Mouse (Mus musculus) CH12.LX (cell line): ENCODE data around the gene Mark1. TPM values are rescaled to one million over a fixed set of nuclear protein-coding genes. Genes with fewer than 3 reads are reported as not detected.

Experiments used
- DNase-seq: peaks from one replicate; pipeline ENCODE4 v3.0.0-alpha.2; 2013; ENCODE audit errors: extremely low read depth
- H3K27ac ChIP-seq: 2 replicates; pipeline ENCODE4 v1.5.1; 2012; ENCODE audit warnings: low read depth, mild to moderate bottlenecking, control low read depth, moderate library complexity; ENCODE audit not compliant: insufficient read depth
- H3K27me3 ChIP-seq: replicated peaks from 2 replicates; pipeline ENCODE3; 2012; ENCODE audit warnings: inconsistent platforms
- H3K36me3 ChIP-seq, 2 experiments: replicated peaks in 1 of 2; 2 replicates each; pipeline versions ENCODE3 to v1.6.1; 2012; ENCODE audit warnings: inconsistent platforms in 1 of 2, low read length in 1 of 2, mild to moderate bottlenecking in 1 of 2, mixed read lengths in 1 of 2, moderate library complexity in 1 of 2; ENCODE audit not compliant: control insufficient read depth in 1 of 2, insufficient read depth in 1 of 2
- H3K4me1 ChIP-seq, 2 experiments: 2 replicates each; pipeline ENCODE4 v1.6.1; 2012; ENCODE audit warnings: inconsistent platforms in 1 of 2, moderate library complexity in 1 of 2; ENCODE audit not compliant: insufficient read depth in 2 of 2, control insufficient read depth in 1 of 2
- H3K4me2 ChIP-seq: 2 replicates; pipeline ENCODE4 v1.6.1; 2012; ENCODE audit warnings: low read depth, mild to moderate bottlenecking, control low read depth; ENCODE audit not compliant: poor library complexity, insufficient read depth, severe bottlenecking
- H3K4me3 ChIP-seq, 3 experiments: fragments of 150-350 bp in 1 of 3; sonication (generic) in 1 of 3; replicated peaks in 1 of 3; 2 replicates each; pipeline versions ENCODE3 to v1.5.1; 2011 to 2012; ENCODE audit warnings: low read depth in 2 of 3, low read length in 2 of 3, mild to moderate bottlenecking in 2 of 3, moderate library complexity in 2 of 3, control low read depth in 1 of 3, improper control_type of control experiment in 1 of 3, inconsistent platforms in 1 of 3, mixed read lengths in 1 of 3; ENCODE audit not compliant: poor library complexity in 1 of 3
- H3K79me2 ChIP-seq: replicated peaks from 2 replicates; pipeline ENCODE4 v1.6.1; 2012; ENCODE audit warnings: mild to moderate bottlenecking, moderate library complexity; ENCODE audit not compliant: control insufficient read depth, poor library complexity, insufficient read depth, severe bottlenecking; ENCODE audit errors: extremely low read depth
- H3K9ac ChIP-seq: 2 replicates; pipeline ENCODE4 v1.6.1; 2012; ENCODE audit warnings: low read depth, mild to moderate bottlenecking, control low read depth, moderate library complexity; ENCODE audit not compliant: insufficient read depth
- H3K9me3 ChIP-seq: replicated peaks from 2 replicates; pipeline ENCODE3; 2012; ENCODE audit warnings: low read length, inconsistent platforms, mixed read lengths
- BHLHE40 ChIP-seq: IDR thresholded peaks from 2 replicates; pipeline ENCODE4 v1.6.1; 2011; ENCODE audit warnings: mild to moderate bottlenecking, low read depth, low read length, improper control_type of control experiment
- CHD2 ChIP-seq: IDR thresholded peaks from 2 replicates; pipeline ENCODE4 v1.6.1; 2011; ENCODE audit warnings: low read length, improper control_type of control experiment
- E2F4 ChIP-seq: IDR thresholded peaks from 2 replicates; pipeline ENCODE4 v1.6.1; 2011; ENCODE audit warnings: low read depth, low read length, improper control_type of control experiment; ENCODE audit not compliant: insufficient replicate concordance
- ELF1 ChIP-seq: IDR thresholded peaks from 2 replicates; pipeline ENCODE4 v1.6.1; 2014; ENCODE audit warnings: low read depth, mild to moderate bottlenecking, inconsistent platforms, low read length, improper control_type of control experiment
- EP300 ChIP-seq: IDR thresholded peaks from 2 replicates; pipeline ENCODE4 v1.6.1; 2011; ENCODE audit warnings: low read length, improper control_type of control experiment
- GABPA ChIP-seq: IDR thresholded peaks from 2 replicates; pipeline ENCODE4 v1.6.1; 2012; ENCODE audit warnings: low read depth, low read length, improper control_type of control experiment, inconsistent platforms; ENCODE audit not compliant: insufficient replicate concordance
- HCFC1 ChIP-seq: IDR thresholded peaks from 2 replicates; pipeline ENCODE4 v1.6.1; 2012; ENCODE audit warnings: low read depth, mild to moderate bottlenecking, inconsistent platforms, low read length, improper control_type of control experiment
- JUND ChIP-seq: conservative IDR thresholded peaks from 2 replicates; pipeline ENCODE4 v1.6.1; 2011; ENCODE audit warnings: low read depth, low read length, improper control_type of control experiment
- KAT2A ChIP-seq: IDR thresholded peaks from 2 replicates; pipeline ENCODE4 v1.6.1; 2012; ENCODE audit warnings: low read length, improper control_type of control experiment, inconsistent platforms; ENCODE audit not compliant: insufficient replicate concordance
- MAFK ChIP-seq: IDR thresholded peaks from 2 replicates; pipeline ENCODE4 v1.6.1; 2011; ENCODE audit warnings: low read length, improper control_type of control experiment; ENCODE audit not compliant: insufficient replicate concordance
- MEF2A ChIP-seq: IDR thresholded peaks from 2 replicates; pipeline ENCODE4 v1.6.1; 2014; ENCODE audit warnings: low read depth, mild to moderate bottlenecking, inconsistent platforms, low read length, improper control_type of control experiment, borderline replicate concordance
- MYC ChIP-seq: IDR thresholded peaks from 2 replicates; pipeline ENCODE4 v1.6.1; 2011; ENCODE audit warnings: low read depth, mild to moderate bottlenecking, improper control_type of control experiment, low read length
- NELFE ChIP-seq: IDR thresholded peaks from 2 replicates; pipeline ENCODE4 v1.6.1; 2011; ENCODE audit warnings: low read depth, low read length, improper control_type of control experiment
- POLR2AphosphoS2 ChIP-seq: IDR thresholded peaks from 2 replicates; pipeline ENCODE4 v1.6.1; 2011; ENCODE audit warnings: low read depth, low read length, improper control_type of control experiment
- RCOR1 ChIP-seq: conservative IDR thresholded peaks from 2 replicates; pipeline ENCODE4 v1.6.1; 2012; ENCODE audit warnings: low read depth, mild to moderate bottlenecking, inconsistent platforms, low read length, improper control_type of control experiment
- SIN3A ChIP-seq: IDR thresholded peaks from 2 replicates; pipeline ENCODE4 v1.6.1; 2012; ENCODE audit warnings: low read length, improper control_type of control experiment, inconsistent platforms
- TBP ChIP-seq: conservative IDR thresholded peaks from 2 replicates; pipeline ENCODE4 v1.6.1; 2011; ENCODE audit warnings: low read depth, low read length, improper control_type of control experiment
- UBTF ChIP-seq: IDR thresholded peaks from 2 replicates; pipeline ENCODE4 v1.6.1; 2012; ENCODE audit warnings: low read depth, mild to moderate bottlenecking, inconsistent platforms, low read length, improper control_type of control experiment, moderate library complexity
- USF1 ChIP-seq: IDR thresholded peaks from 2 replicates; pipeline ENCODE4 v1.6.1; 2014; ENCODE audit warnings: low read depth, mild to moderate bottlenecking, inconsistent platforms, low read length, improper control_type of control experiment
- USF2 ChIP-seq: conservative IDR thresholded peaks from 2 replicates; pipeline ENCODE4 v1.6.1; 2011; ENCODE audit warnings: low read depth, low read length, improper control_type of control experiment
- ZKSCAN1 ChIP-seq: IDR thresholded peaks from 2 replicates; pipeline ENCODE4 v1.6.1; 2012; ENCODE audit warnings: low read depth, inconsistent platforms, low read length, improper control_type of control experiment, borderline replicate concordance
- ZMIZ1 ChIP-seq: IDR thresholded peaks from 2 replicates; pipeline ENCODE4 v1.6.1; 2012; ENCODE audit warnings: low read depth, mild to moderate bottlenecking, inconsistent platforms, low read length, improper control_type of control experiment
- ZNF384 ChIP-seq: IDR thresholded peaks from 2 replicates; pipeline ENCODE4 v1.6.1; 2012; ENCODE audit warnings: low read depth, low read length, improper control_type of control experiment, inconsistent platforms
- dilution Hi-C: fragments of 300-500 bp; cut with MboI; formaldehyde crosslinking; loops from 2 replicates; pipeline ENCODE4 v1.14.3; 2020; ENCODE audit warnings: low sequenced_read_pairs; ENCODE audit not compliant: extremely low pct_unique_long_range_greater_than_20kb, extremely low pct_ligation_motif_present
- in situ Hi-C: fragments of 300-500 bp; cut with MboI; formaldehyde crosslinking; loops from 3 replicates; pipeline ENCODE4 v1.14.3; 2019; ENCODE audit warnings: low sequenced_read_pairs, low pct_ligation_motif_present, low pct_unique_long_range_greater_than_20kb, mixed read lengths
- polyA plus RNA-seq: library from polyadenylated mRNA; unstranded; fragments of >175 nt; gene quantifications from 2 replicates; pipeline ENCODE4 v1.2.1, GENCODE M21; 2012; ENCODE audit warnings: low read depth; ENCODE audit not compliant: insufficient read length
- total RNA-seq, 2 experiments: library from RNA; depleted of rRNA; stranded (reverse); fragments of 300-350 nt in 1 of 2; fragments of >200 nt in 1 of 2; gene quantifications; 2 replicates each; pipeline ENCODE4 v1.2.3; 2012 to 2014

Mark1 gene
- total and polyA plus RNA-seq, 3 experiments: not detected

- Histone ChIP-seq H3K27me3 (no peaks in the 10 kb centered on the region), H3K4me3 (no peak overlapping the region)
- dilution Hi-C loops: no loop called here
Observed at GRCm38 (mm10) chr1:184881861-184882260, 117.5 kb downstream of the Mark1 start.

GRCm38 (mm10) chr1:184881211-184881610 lies 118.2 kb downstream of the Mark1 start:
- H3K9me3 ChIP-seq: no peaks in the 10 kb centered on the region
- no peak overlapping the region for H3K27ac ChIP-seq
- H3K9ac ChIP-seq: no peak overlapping the region
- H3K36me3 ChIP-seq: no peaks in the 10 kb centered on the region
- no peak overlapping the region for H3K4me2 ChIP-seq
- DNase-seq: no peak
- dilution Hi-C loops: no loop called here
- H3K79me2 ChIP-seq: no peaks in the 10 kb centered on the region
- no peak overlapping the region for H3K4me3 ChIP-seq
- H3K4me1 ChIP-seq: peaks cover 0 to 8% of the 10 kb centered on the region in 2 experiments; a peak in 1 of 4 replicates
- TF ChIP-seq JUND (no peak), ZNF384 (no peak), E2F4 (no peak)
- in situ Hi-C loops: no loop called here
- H3K27me3 ChIP-seq: no peaks in the 10 kb centered on the region

More at GRCm38 (mm10) chr1:184881861-184882260, 117.5 kb downstream of the Mark1 start:
- in situ Hi-C loops: no loop called here
- Histone ChIP-seq H3K27ac (no peak overlapping the region), H3K4me1 (peaks cover 0 to 9% of the 10 kb centered on the region in 2 experiments; a peak in 1 of 4 replicates), H3K79me2 (no peaks in the 10 kb centered on the region), H3K9ac (no peak overlapping the region), H3K4me2 (no peak overlapping the region), H3K36me3 (no peaks in the 10 kb centered on the region), H3K9me3 (no peaks in the 10 kb centered on the region)
- TF ChIP-seq UBTF (no peak), ELF1 (no peak), BHLHE40 (no peak), HCFC1 (no peak), MAFK (no peak), TBP (no peak), ZMIZ1 (no peak), NELFE (no peak), GABPA (no peak), USF2 (no peak), SIN3A (no peak), RCOR1 (no peak)
- no peak for DNase-seq

- H3K4me2 ChIP-seq: no peak overlapping the region
- H3K27me3 ChIP-seq: peaks cover 2% of the 10 kb centered on the region
- dilution Hi-C loops: no loop called here
Observed at GRCm38 (mm10) chr1:184878860-184879259, 120.5 kb downstream of the Mark1 start.

More at GRCm38 (mm10) chr1:184878860-184879259, 120.5 kb downstream of the Mark1 start:
- Histone ChIP-seq H3K36me3 (no peaks in the 10 kb centered on the region), H3K9me3 (no peaks in the 10 kb centered on the region), H3K4me3 (no peak overlapping the region), H3K4me1 (0 out of 4 replicates have a peak, but pooled peaks cover 0 to 3% of the 10 kb centered on the region in 2 experiments), H3K27ac (no peak overlapping the region), H3K79me2 (no peaks in the 10 kb centered on the region), H3K9ac (no peak overlapping the region)
- in situ Hi-C loops: no loop called here
- no peak for TF ChIP-seq CHD2
- TF ChIP-seq MEF2A: no peak
- TF ChIP-seq MYC: no peak
- TF ChIP-seq ZKSCAN1: no peak
- no peak for TF ChIP-seq POLR2AphosphoS2
- TF ChIP-seq EP300: no peak
- no peak for TF ChIP-seq SIN3A
- TF ChIP-seq KAT2A: no peak
- no peak for TF ChIP-seq USF1
- DNase-seq: no peak
